Mouse (Mus musculus) forebrain, embryonic 14.5 days (tissue): Measurements from ENCODE around the gene Eftud2. TPM values are rescaled to one million over a fixed set of nuclear protein-coding genes. Genes with fewer than 3 reads are reported as not detected.

ENCODE experiments used
- polyA plus RNA-seq: library from polyadenylated mRNA; unstranded; fragments of >200 nt; fragmentation: Nextera tagmentation; extraction: Ambion mirVana; gene quantifications from 2 replicates; pipeline ENCODE4 v1.2.1, GENCODE M21; 2014

Eftud2 gene
- polyA plus RNA-seq, 1 experiment from 2014 or later, result 150 TPM

Other genes with a start within 250 kb of the Eftud2 start
- gene Meioc, start 217.3 kb downstream of the Eftud2 start, polyA plus RNA-seq, result 0.09 and 0.14 TPM in 2 replicates
- 39.4 and 42.6 TPM in 2 replicates for gene Ccdc43, start 183.2 kb downstream of the Eftud2 start, polyA plus RNA-seq
- 10.0 and 12.5 TPM in 2 replicates for gene Adam11, start 119.5 kb downstream of the Eftud2 start, polyA plus RNA-seq
- 41.5 and 47.0 TPM in 2 replicates for gene Gjc1, start 61.3 kb downstream of the Eftud2 start, polyA plus RNA-seq
- gene Higd1b, start 45.1 kb downstream of the Eftud2 start, polyA plus RNA-seq, result 6.2 and 7.9 TPM in 2 replicates
- 2.6 and 2.8 TPM in 2 replicates for gene Ccdc103, start 219 bp upstream of the Eftud2 start, polyA plus RNA-seq
- gene Fam187a, start 4.2 kb upstream of the Eftud2 start, polyA plus RNA-seq, result 0.19 TPM in 1 of 2 replicates, not detected in the other
- gene Gfap, start 19.9 kb upstream of the Eftud2 start, polyA plus RNA-seq, result 0.23 and 0.37 TPM in 2 replicates
- gene Kif18b, start 44.1 kb upstream of the Eftud2 start, polyA plus RNA-seq, result 4.3 and 5.1 TPM in 2 replicates
- 1.9 and 2.5 TPM in 2 replicates for gene C1ql1, start 65.7 kb upstream of the Eftud2 start, polyA plus RNA-seq
- 37.0 and 43.8 TPM in 2 replicates for gene Nmt1, start 147.2 kb upstream of the Eftud2 start, polyA plus RNA-seq
- gene Dcakd, start 147.3 kb upstream of the Eftud2 start, polyA plus RNA-seq, result 207 and 220 TPM in 2 replicates
- 1.1 and 1.4 TPM in 2 replicates for gene Plcd3, start 220.7 kb upstream of the Eftud2 start, polyA plus RNA-seq
- gene Acbd4, start 220.7 kb upstream of the Eftud2 start, polyA plus RNA-seq, result 10.4 and 11.8 TPM in 2 replicates
- 4.8 and 5.4 TPM in 2 replicates for gene Hexim1, start 235.2 kb upstream of the Eftud2 start, polyA plus RNA-seq